Mouse (Mus musculus) ES-E14 (cell line): Measurements from ENCODE around the gene Fnbp1l. TPM values are rescaled to one million over a fixed set of nuclear protein-coding genes. Genes with fewer than 3 reads are reported as not detected.

Experiments
- DNase-seq: peaks from one replicate; pipeline ENCODE4 v3.0.0-alpha.2; 2013; ENCODE audit warnings: low read depth, low spot score
- H3K27ac ChIP-seq: 2 replicates; pipeline ENCODE4 v1.5.1; 2012; ENCODE audit warnings: low read depth, mild to moderate bottlenecking, low read length, moderate library complexity, mixed read lengths; ENCODE audit not compliant: poor library complexity, insufficient read depth, severe bottlenecking
- H3K36me3 ChIP-seq: 2 replicates; pipeline ENCODE4 v1.6.1; 2012; ENCODE audit warnings: mild to moderate bottlenecking, low read length, moderate library complexity, mixed read lengths; ENCODE audit not compliant: control insufficient read depth, poor library complexity, insufficient read depth, severe bottlenecking
- H3K4me1 ChIP-seq, 2 experiments: fragments of 150-350 bp in 1 of 2; sonication (generic) in 1 of 2; 2 replicates each; pipeline ENCODE4 v1.6.1; 2012; ENCODE audit warnings: low read length in 2 of 2, mild to moderate bottlenecking in 1 of 2, mixed read lengths in 1 of 2; ENCODE audit not compliant: control insufficient read depth in 2 of 2, insufficient read depth in 2 of 2, poor library complexity in 1 of 2
- H3K4me3 ChIP-seq, 2 experiments: fragments of 150-350 bp in 1 of 2; sonication (generic) in 1 of 2; 2 replicates each; pipeline ENCODE4 v1.5.1; 2012; ENCODE audit warnings: low read length in 2 of 2, low read depth in 1 of 2, mild to moderate bottlenecking in 1 of 2, mixed read lengths in 1 of 2; ENCODE audit not compliant: insufficient read depth in 1 of 2, poor library complexity in 1 of 2, severe bottlenecking in 1 of 2
- H3K9ac ChIP-seq: 2 replicates; pipeline ENCODE4 v1.6.1; 2012; ENCODE audit warnings: low read depth, mild to moderate bottlenecking, low read length, mixed read lengths; ENCODE audit not compliant: poor library complexity, insufficient read depth, severe bottlenecking
- H3K9me3 ChIP-seq: fragments of 150-350 bp; sonication (generic); 2 replicates; pipeline ENCODE4 v1.6.1; 2012; ENCODE audit warnings: low read depth, mild to moderate bottlenecking, low read length; ENCODE audit not compliant: control insufficient read depth, insufficient read depth
- CHD2 ChIP-seq: IDR thresholded peaks from 2 replicates; pipeline ENCODE4 v1.6.1; 2014; ENCODE audit warnings: mild to moderate bottlenecking, low read depth, low read length, inconsistent platforms
- HCFC1 ChIP-seq: IDR thresholded peaks from 2 replicates; pipeline ENCODE4 v1.6.1; 2012; ENCODE audit warnings: low read length, inconsistent platforms, borderline replicate concordance; ENCODE audit not compliant: insufficient read depth
- MAFK ChIP-seq: IDR thresholded peaks from 2 replicates; pipeline ENCODE4 v1.6.1; 2014; ENCODE audit warnings: mild to moderate bottlenecking, low read depth, low read length, inconsistent platforms; ENCODE audit not compliant: insufficient read depth
- ZC3H11A ChIP-seq: IDR thresholded peaks from 2 replicates; pipeline ENCODE4 v1.6.1; 2012; ENCODE audit warnings: low read depth, mild to moderate bottlenecking, inconsistent platforms, low read length, borderline replicate concordance
- ZNF384 ChIP-seq: IDR thresholded peaks from 2 replicates; pipeline ENCODE4 v1.6.1; 2012; ENCODE audit warnings: low read depth, low read length, inconsistent platforms
- in situ Hi-C, 2 experiments: fragments of 600-800 bp; cut with MboI; formaldehyde crosslinking; loops; one replicate each; pipeline ENCODE4 v1.15.1; 2025; ENCODE audit warnings: low sequenced_read_pairs in 2 of 2, inconsistent platforms in 1 of 2; ENCODE audit not compliant: unreplicated experiment in 2 of 2
- total RNA-seq: library from RNA; depleted of rRNA; stranded (reverse); fragments of 300-350 nt; gene quantifications from 2 replicates; pipeline ENCODE4 v1.2.3, GENCODE M21; 2012

The Fnbp1l gene
- total RNA-seq, 1 experiment: 25.5 TPM

DNA sequence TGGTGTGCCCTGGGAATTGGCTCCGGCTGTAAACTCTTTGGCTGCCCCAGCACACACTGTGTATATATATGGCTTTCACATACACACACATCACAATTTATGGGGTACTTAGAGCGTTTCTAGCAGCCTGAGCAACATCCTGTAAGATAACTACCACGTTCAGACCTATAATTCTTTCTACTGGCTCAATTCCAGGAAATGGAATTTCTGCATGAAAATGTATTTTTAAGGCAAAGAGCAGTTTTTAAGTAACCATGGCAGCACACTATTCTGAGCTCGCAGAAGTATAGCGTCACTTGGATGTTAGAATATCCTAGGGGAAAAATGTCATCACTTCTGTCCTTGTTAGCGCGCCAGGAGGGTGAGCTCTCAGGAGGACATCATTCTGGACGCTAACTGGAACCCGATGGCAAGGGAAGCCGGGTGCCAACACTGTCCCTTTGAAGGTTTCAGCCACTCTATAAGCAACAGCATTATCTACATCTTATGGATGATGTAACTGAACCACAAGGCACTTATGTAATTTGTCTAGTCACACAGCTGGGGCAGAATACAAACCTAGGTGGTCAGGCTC, 113.1 kb downstream of the Fnbp1l start:
- Histone ChIP-seq H3K4me1 (peaks cover 0 to 5% of the 10 kb centered on the region in 2 experiments; a peak in 1 of 4 replicates), H3K36me3 (peaks cover 3% of the 10 kb centered on the region; the same call in 1 of the 2 replicates), H3K4me3 (no peak overlapping the region), H3K9ac (no peak overlapping the region), H3K9me3 (no peaks in the 10 kb centered on the region), H3K27ac (no peak overlapping the region)
- in situ Hi-C loops: no loop called here
- DNase-seq: no peak
- no peak for TF ChIP-seq HCFC1
- no peak for TF ChIP-seq MAFK
- no peak for TF ChIP-seq ZC3H11A
- no peak for TF ChIP-seq CHD2
- TF ChIP-seq ZNF384: no peak

DNA sequence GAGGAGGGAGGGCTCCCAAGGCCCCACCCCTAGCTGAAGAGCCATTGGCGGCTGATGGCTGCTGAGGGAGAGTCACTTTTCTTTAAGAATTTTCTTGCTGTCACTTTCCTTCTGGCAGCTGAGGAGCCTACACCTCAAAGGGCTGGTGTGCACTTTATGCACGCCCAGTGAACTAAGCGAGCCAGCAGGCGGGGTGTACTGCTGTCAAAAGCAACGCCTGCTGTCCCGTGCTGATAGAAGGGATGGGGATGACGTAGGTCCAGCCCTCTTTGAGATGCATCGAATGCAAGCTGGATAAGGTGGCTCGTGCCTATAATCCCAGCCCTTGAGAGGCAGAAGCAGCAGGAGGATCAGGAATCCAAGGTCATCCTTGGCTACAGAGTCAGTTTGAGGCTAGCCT, 118.6 kb downstream of the Fnbp1l start:
- no peaks in the 10 kb centered on the region for H3K9me3 ChIP-seq
- in situ Hi-C loops: no loop called here
- no peak overlapping the region; the same call in 1 of the 2 replicates for H3K27ac ChIP-seq
- H3K4me1 ChIP-seq: peaks cover 6 to 12% of the 10 kb centered on the region in 2 experiments; a peak in 3 of 4 replicates
- no peaks in the 10 kb centered on the region for H3K36me3 ChIP-seq
- TF ChIP-seq HCFC1: no peak
- TF ChIP-seq ZNF384: no peak
- no peak for TF ChIP-seq CHD2
- no peak for TF ChIP-seq ZC3H11A
- TF ChIP-seq MAFK: no peak
- no peak overlapping the region for H3K4me3 ChIP-seq
- no peak for DNase-seq
- H3K9ac ChIP-seq: no peak overlapping the region

DNA sequence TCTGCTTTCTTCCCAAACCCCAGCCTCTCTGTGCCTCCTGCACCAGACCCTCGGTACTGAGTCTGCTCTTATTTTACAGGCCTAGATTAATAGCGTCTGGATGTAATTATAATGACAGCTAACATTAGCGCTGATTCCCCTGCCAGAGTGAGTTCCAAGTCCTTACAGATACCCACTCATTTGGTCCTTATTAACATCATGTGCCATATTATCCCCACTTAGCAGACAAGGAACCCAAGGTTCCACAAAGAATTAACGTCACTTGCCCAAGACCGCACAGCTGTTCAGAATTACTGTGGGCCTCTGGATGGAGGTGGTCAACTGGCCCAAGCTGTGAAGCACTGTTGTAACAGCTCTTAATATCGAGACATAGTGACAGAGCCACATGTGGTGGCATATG, 119.9 kb downstream of the Fnbp1l start:
- H3K27ac ChIP-seq: no peak overlapping the region
- in situ Hi-C loops: no loop called here
- H3K36me3 ChIP-seq: no peaks in the 10 kb centered on the region
- H3K4me1 ChIP-seq: peaks cover 6 to 12% of the 10 kb centered on the region in 2 experiments; a peak in 3 of 4 replicates
- no peak for DNase-seq
- H3K4me3 ChIP-seq: no peak overlapping the region
- TF ChIP-seq MAFK (no peak), HCFC1 (no peak)
- H3K9me3 ChIP-seq: no peaks in the 10 kb centered on the region
- H3K9ac ChIP-seq: no peak overlapping the region

DNA sequence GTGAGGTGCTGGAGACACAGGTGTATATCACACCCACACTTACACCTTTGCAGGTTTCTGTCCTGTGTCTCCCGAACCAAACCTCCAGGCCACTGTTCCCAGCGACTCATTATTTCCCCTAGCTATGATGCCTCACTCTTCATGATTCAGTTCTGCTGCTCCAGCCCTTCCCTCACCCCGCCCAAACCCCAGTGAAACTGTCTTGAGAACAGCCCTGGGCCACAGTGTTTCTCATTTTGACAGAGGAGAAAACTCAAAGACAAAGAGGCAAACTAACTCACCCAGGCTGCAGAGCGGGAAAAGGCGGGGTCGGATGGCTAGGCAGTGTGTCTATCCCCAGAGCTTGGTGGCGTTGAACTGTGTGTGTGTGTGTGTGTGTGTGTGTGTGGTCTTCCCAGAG, 121.0 kb downstream of the Fnbp1l start:
- Histone ChIP-seq H3K36me3 (no peaks in the 10 kb centered on the region; the same call in 1 of the 2 replicates), H3K9ac (no peak overlapping the region), H3K9me3 (no peaks in the 10 kb centered on the region), H3K4me1 (peaks cover 6 to 12% of the 10 kb centered on the region in 2 experiments; a peak in 3 of 4 replicates), H3K27ac (no peak overlapping the region), H3K4me3 (no peak overlapping the region)
- DNase-seq: no peak
- no peak for TF ChIP-seq ZC3H11A
- TF ChIP-seq MAFK: no peak
- TF ChIP-seq HCFC1: no peak
- TF ChIP-seq ZNF384: no peak
- no peak for TF ChIP-seq CHD2
- in situ Hi-C loops: no loop called here

DNA sequence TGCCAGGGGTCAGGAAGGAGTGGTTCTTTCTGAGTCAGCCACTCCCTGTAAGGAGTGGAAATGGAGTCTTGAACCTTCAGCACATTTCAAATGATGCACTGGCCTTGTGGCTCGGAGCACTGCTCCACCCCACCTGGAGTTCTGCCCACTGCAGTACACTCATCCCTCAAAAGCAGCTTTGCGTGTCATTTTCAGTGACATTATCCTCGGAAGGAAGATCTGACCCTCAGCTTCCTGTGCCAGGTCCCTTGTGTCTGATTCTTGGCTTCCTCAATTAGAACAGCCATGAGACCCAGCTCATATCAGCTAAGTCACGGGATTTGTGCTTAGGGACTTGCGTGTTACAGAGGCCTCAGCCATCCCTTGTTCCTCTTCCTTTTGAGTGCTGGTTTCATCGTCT, 121.6 kb downstream of the Fnbp1l start:
- no peaks in the 10 kb centered on the region for H3K9me3 ChIP-seq
- no peak for DNase-seq
- no peak overlapping the region for H3K27ac ChIP-seq
- peaks cover 6 to 12% of the 10 kb centered on the region in 2 experiments; a peak in 3 of 4 replicates for H3K4me1 ChIP-seq
- H3K36me3 ChIP-seq: no peaks in the 10 kb centered on the region; the same call in 1 of the 2 replicates
- TF ChIP-seq CHD2: no peak
- TF ChIP-seq ZNF384: no peak
- TF ChIP-seq HCFC1: no peak
- no peak for TF ChIP-seq ZC3H11A
- no peak for TF ChIP-seq MAFK
- H3K4me3 ChIP-seq: no peak overlapping the region
- in situ Hi-C loops: no loop called here
- H3K9ac ChIP-seq: no peak overlapping the region
